Mouse (Mus musculus) embryonic facial prominence, embryonic 15.5 days (tissue): ENCODE results near the gene Ccdc189. TPM values are rescaled to one million over a fixed set of nuclear protein-coding genes. Genes with fewer than 3 reads are reported as not detected.
A peak's percentile ranks its signal among the peaks of the same experiment; 100 is the strongest.

ENCODE experiments used
- ATAC-seq: fragments of 200-750 bp; cut with Nextera tagmentation; 2 replicates; pipeline ENCODE4 v1.8.0; 2017; ENCODE audit warnings: low read depth, moderate TSS enrichment; ENCODE audit not compliant: insufficient number of reproducible peaks, low FRiP score, low TSS enrichment
- H3K27ac ChIP-seq: fragments of 300-500 bp; sonication (generic); replicated peaks from 2 replicates; pipeline ENCODE4 v1.5.1; 2015; ENCODE audit warnings: mild to moderate bottlenecking, inconsistent platforms
- H3K27me3 ChIP-seq: fragments of 300-500 bp; sonication (generic); 2 replicates; pipeline ENCODE4 v1.6.1; 2015; ENCODE audit warnings: inconsistent platforms
- H3K36me3 ChIP-seq: fragments of 300-500 bp; sonication (generic); 2 replicates; pipeline ENCODE4 v1.6.1; 2015; ENCODE audit warnings: mild to moderate bottlenecking, inconsistent platforms
- H3K4me1 ChIP-seq: fragments of 300-500 bp; sonication (generic); 2 replicates; pipeline ENCODE4 v1.6.1; 2015; ENCODE audit warnings: inconsistent platforms
- H3K4me2 ChIP-seq: fragments of 300-500 bp; sonication (generic); replicated peaks from 2 replicates; pipeline ENCODE4 v1.6.1; 2015; ENCODE audit warnings: mild to moderate bottlenecking, inconsistent platforms
- H3K4me3 ChIP-seq: fragments of 300-500 bp; sonication (generic); replicated peaks from 2 replicates; pipeline ENCODE4 v1.5.1; 2015; ENCODE audit warnings: mild to moderate bottlenecking, inconsistent platforms
- H3K9ac ChIP-seq: fragments of 300-500 bp; sonication (generic); 2 replicates; pipeline ENCODE4 v1.6.1; 2015; ENCODE audit warnings: inconsistent platforms
- H3K9me3 ChIP-seq: fragments of 300-500 bp; sonication (generic); replicated peaks from 2 replicates; pipeline ENCODE4 v1.6.1; 2016; ENCODE audit warnings: inconsistent platforms
- WGBS: fragments of 180-500 bp; shearing (Covaris S2); methylation state at CpG from one replicate; pipeline ENCODE4 v1.1.7; 2015; 5-methylcytosine and 5-hydroxymethylcytosine counted together
- polyA plus RNA-seq: library from polyadenylated mRNA; unstranded; fragments of >200 nt; fragmentation: Nextera tagmentation; extraction: Ambion mirVana; gene quantifications from 2 replicates; pipeline ENCODE4 v1.2.1, GENCODE M21; 2015

The Ccdc189 gene
- polyA plus RNA-seq, 1 experiment from 2014 or later = 29.0 TPM

DNA sequence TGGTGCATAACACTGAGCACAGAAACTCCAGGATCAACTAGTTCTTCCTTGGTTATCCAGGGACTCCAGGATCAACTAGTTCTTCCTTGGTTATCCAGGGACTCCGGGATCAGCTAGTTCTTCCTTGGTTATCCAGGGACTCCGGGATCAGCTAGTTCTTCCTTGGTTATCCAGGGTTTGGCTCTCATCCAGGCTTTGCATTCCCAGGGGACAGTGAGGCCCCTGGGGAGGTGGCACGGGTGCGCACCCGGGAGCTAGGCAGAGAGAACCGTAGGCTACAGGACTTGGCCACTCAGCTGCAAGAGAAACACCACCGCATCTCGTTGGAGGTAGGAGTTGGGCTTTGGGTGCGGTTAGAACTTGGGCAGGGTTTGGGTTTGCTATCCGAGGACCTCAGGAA, 2.7 kb upstream of the Ccdc189 start:
- no peak overlapping the region for H3K4me2 ChIP-seq
- ATAC-seq = no peak
- H3K9me3 ChIP-seq = no peaks in the 10 kb centered on the region
- no peak overlapping the region for H3K9ac ChIP-seq
- H3K27ac ChIP-seq = no peak overlapping the region
- H3K27me3 ChIP-seq = no peaks in the 10 kb centered on the region
- H3K4me3 ChIP-seq = no peak overlapping the region
- H3K4me1 ChIP-seq = peaks cover 19% of the 10 kb centered on the region
- H3K36me3 ChIP-seq = peaks cover 64% of the 10 kb centered on the region
- 92% methylated on average over 10 of the region's 10 CpGs for WGBS

DNA sequence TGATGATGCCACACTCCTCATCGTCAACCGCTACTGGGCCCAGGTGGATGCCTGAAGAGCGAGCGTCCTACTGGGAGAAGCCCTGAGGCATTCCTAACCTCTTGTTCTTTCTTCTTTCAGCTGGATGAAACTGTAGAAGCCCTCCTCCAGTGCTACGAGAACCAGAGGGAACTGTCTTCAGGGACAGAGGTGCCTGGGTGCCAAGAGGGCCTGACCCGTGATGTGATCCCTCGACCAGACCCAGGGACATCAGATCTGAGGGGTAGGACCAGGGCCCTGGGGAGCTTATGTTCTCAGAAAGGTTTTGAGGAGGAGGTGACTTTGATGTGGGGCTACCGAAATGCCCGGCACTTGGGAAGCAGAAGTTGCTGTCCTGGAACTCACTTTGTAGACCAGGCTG, 1.2 kb upstream of the Ccdc189 start:
- Histone ChIP-seq H3K27me3 (no peaks in the 10 kb centered on the region), H3K9ac (0 out of 2 replicates have a peak overlapping the region, but pooled peaks have one; percentile 90), H3K4me1 (peaks cover 19% of the 10 kb centered on the region), H3K9me3 (no peaks in the 10 kb centered on the region), H3K4me2 (peak overlapping the region; percentile 94), H3K4me3 (peak overlapping the region; percentile 95), H3K36me3 (peaks cover 50% of the 10 kb centered on the region), H3K27ac (no peak overlapping the region)
- no peak for ATAC-seq
- 84% methylated on average over 9 of the region's 9 CpGs for WGBS

DNA sequence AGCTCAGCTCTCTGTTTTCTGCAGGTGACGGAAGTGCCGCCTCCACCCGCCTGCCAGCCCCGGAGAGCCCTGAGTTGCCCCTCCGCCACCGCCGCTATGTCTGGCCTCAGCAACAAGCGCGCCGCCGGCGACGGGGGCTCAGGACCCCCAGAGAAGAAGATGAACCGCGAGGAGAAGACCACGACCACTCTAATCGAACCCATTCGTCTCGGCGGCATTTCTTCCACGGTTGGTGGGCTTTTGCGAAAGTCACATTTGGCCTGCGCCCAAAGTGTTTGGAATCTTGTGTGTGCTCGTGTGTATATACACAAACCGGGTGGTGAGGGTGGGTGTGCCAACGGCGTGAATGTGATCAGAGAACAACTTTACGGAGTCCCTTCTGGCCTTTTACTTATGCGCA, 506 bp upstream of the Ccdc189 start:
- 4% methylated on average over 29 of the region's 29 CpGs for WGBS
- H3K4me3 ChIP-seq = peak overlapping the region; percentile 95
- ATAC-seq = peak; percentile 0; the same call in 1 of the 2 replicates
- peaks cover 19% of the 10 kb centered on the region for H3K4me1 ChIP-seq
- H3K4me2 ChIP-seq = peak overlapping the region; percentile 94
- peaks cover 48% of the 10 kb centered on the region for H3K36me3 ChIP-seq
- H3K9ac ChIP-seq = peak overlapping the region; percentile 90
- no peaks in the 10 kb centered on the region for H3K9me3 ChIP-seq
- H3K27me3 ChIP-seq = no peaks in the 10 kb centered on the region
- peak overlapping the region; percentile 87; the same call in 1 of the 2 replicates for H3K27ac ChIP-seq

DNA sequence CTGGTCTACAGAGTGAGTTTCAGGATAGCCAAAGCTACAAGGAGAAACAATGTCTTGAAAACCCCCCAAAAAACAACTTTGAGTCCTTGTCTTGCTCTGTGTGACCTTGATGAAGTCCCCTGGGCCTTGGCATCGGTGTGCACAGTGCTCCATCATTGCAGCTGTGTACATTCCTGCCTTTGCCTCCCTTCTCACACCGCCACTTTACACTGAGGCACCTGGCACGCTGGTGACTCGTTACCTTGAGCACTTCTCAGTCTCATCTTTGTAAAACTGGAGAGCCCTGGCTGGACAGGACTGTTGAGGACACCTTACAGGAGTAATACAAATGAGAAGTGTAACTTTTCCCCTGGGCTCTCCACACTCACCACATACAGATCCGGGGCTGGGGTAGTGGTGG, 1.2 kb downstream of the Ccdc189 start:
- 63% methylated on average over 5 of the region's 5 CpGs for whole genome bisulfite sequencing
- H3K9ac ChIP-seq = no peak overlapping the region
- H3K4me3 ChIP-seq = peak overlapping the region; percentile 95
- peaks cover 48% of the 10 kb centered on the region for H3K36me3 ChIP-seq
- H3K27ac ChIP-seq = no peak overlapping the region
- ATAC-seq = no peak
- peak overlapping the region; percentile 94 for H3K4me2 ChIP-seq
- no peaks in the 10 kb centered on the region for H3K9me3 ChIP-seq
- H3K4me1 ChIP-seq = peaks cover 19% of the 10 kb centered on the region
- no peaks in the 10 kb centered on the region for H3K27me3 ChIP-seq

DNA sequence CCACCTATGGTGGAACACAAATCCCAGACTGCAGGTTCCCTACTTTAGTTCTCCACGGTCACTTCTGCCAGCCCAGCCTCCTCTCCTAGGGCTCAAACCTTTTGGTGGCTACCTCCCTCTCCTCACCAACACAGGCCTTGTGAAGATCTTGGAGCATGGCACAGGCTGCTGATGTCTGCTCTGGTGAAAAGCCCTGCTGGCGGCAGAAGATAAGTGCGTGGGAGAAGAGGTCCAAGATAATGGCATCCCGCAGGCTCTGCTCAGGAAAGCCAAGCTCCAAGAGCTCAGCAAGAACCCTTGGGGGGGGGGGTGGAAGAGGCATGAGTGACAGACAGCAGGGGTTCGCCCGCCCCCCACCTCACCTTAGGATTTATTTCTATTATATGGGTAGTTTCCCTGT, 2.2 kb downstream of the Ccdc189 start:
- Histone ChIP-seq H3K9me3 (no peaks in the 10 kb centered on the region), H3K4me3 (no peak overlapping the region), H3K27ac (no peak overlapping the region), H3K4me2 (no peak overlapping the region), H3K36me3 (peaks cover 47% of the 10 kb centered on the region), H3K9ac (no peak overlapping the region), H3K27me3 (no peaks in the 10 kb centered on the region), H3K4me1 (peaks cover 19% of the 10 kb centered on the region)
- ATAC-seq = no peak
- 93% methylated on average over 6 of the region's 6 CpGs for WGBS

DNA sequence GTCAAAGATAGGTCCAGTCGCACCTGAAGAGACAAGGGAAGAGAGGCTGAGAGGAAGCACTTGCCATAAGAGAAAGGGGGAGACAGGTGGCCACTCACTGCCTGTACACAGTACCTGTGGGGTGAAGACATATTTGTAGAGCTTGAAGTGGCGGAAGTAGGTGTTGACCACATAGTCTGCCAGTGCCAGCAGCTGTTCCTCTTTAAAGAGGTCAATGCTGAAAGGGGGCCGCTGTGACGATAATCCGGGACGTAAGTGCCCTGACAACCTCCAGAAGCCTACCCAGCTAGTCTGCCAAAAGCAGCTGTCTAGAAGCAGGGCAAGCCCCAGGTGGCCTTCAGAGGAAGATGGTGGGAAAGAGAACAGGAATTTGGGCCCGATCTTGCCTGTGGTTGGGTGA, 3.4 kb downstream of the Ccdc189 start:
- Histone ChIP-seq H3K36me3 (peaks cover 47% of the 10 kb centered on the region), H3K4me2 (no peak overlapping the region), H3K9ac (no peak overlapping the region), H3K4me1 (peaks cover 19% of the 10 kb centered on the region), H3K9me3 (no peaks in the 10 kb centered on the region), H3K4me3 (no peak overlapping the region), H3K27ac (no peak overlapping the region), H3K27me3 (no peaks in the 10 kb centered on the region)
- ATAC-seq = no peak
- WGBS = 84% methylated on average over 7 of the region's 7 CpGs

DNA sequence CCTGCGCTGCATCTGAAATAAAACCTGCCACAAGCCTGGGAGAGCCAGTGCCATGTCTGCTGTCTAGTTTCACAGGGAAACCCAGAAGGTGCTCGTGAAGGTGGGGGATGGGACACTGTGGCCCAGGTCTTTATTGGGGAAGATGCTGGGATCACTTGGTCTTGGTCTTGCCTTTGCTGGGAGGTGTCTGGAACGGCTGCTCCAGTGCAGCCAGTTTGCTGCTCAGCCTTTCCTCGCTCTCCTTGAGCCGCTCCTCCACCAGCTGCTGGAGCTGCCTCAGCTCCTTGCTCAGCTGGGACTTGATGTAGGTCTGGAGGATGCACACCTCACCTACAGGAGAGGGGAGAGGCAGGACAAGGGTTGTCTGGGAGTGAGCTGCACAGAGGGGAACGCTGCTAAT, 5.1 kb downstream of the Ccdc189 start:
- H3K4me1 ChIP-seq = peaks cover 10% of the 10 kb centered on the region
- H3K9ac ChIP-seq = no peak overlapping the region
- WGBS = 94% methylated on average over 6 of the region's 6 CpGs
- peaks cover 59% of the 10 kb centered on the region for H3K36me3 ChIP-seq
- no peaks in the 10 kb centered on the region for H3K9me3 ChIP-seq
- H3K27me3 ChIP-seq = no peaks in the 10 kb centered on the region
- no peak overlapping the region for H3K4me2 ChIP-seq
- no peak overlapping the region for H3K4me3 ChIP-seq
- ATAC-seq = no peak
- no peak overlapping the region for H3K27ac ChIP-seq

DNA sequence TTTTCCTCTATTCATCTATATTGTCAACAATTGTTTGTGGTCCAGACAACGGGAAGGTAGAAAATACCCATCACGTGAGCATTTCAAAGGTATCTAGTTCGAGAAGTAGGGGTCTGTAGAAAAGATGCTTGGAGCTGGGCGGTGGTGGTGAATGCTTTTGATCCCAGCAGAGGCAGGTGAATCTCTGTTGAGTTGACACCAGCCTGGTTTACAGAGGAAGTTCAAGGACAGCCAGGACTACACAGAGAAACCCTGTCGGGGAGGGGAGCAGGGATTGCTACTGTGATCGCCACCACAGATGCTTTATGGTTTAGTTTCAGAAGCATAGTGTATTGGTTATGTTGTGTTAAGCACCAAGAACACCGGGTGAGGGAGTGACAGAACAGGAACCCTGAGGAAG, 14.3 kb downstream of the Ccdc189 start:
- Histone ChIP-seq H3K27ac (0 out of 2 replicates have a peak overlapping the region, but pooled peaks have one; percentile 55), H3K27me3 (no peaks in the 10 kb centered on the region), H3K4me2 (peak overlapping the region; percentile 95), H3K4me3 (peak overlapping the region; percentile 77), H3K9ac (peak overlapping the region; percentile 82), H3K9me3 (no peaks in the 10 kb centered on the region), H3K4me1 (peaks cover 24% of the 10 kb centered on the region), H3K36me3 (peaks cover 21% of the 10 kb centered on the region)
- no peak for ATAC-seq
- WGBS = 17% methylated on average over 7 of the region's 7 CpGs

DNA sequence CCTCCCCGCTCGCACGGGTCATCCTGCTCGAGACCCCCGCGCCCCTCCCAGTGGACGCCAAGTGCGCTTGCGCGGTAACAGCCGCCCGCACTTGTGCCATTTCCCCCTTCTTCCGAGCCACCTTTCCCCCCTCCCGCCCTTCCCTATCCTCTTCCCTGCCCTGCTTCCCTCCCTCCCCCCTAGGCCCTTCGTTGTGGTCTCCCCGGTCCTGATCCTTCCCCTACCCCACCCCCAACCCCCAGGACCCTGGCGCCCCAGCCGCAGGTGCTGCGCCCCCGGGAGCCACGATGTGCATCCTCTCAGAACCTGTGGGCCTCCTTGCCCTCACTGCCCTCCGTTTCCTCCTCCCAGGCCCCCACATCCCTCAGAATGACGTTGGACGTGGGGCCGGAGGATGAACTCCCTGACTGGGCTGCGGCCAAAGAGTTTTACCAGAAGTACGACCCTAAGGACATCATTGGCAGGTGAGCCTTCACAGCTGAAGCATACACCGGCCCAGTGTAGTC, 14.8 kb downstream of the Ccdc189 start:
- H3K27me3 ChIP-seq = no peaks in the 10 kb centered on the region
- H3K27ac ChIP-seq = peak overlapping the region; percentile 55; the same call in 1 of the 2 replicates
- peak overlapping the region; percentile 82 for H3K9ac ChIP-seq
- H3K4me3 ChIP-seq = peak overlapping the region; percentile 77
- peak overlapping the region; percentile 95 for H3K4me2 ChIP-seq
- H3K4me1 ChIP-seq = peaks cover 24% of the 10 kb centered on the region
- no peak; the same call in 1 of the 2 replicates for ATAC-seq
- peaks cover 20% of the 10 kb centered on the region for H3K36me3 ChIP-seq
- under 1% methylated on average over 27 of the region's 28 CpGs for WGBS
- H3K9me3 ChIP-seq = no peaks in the 10 kb centered on the region

DNA sequence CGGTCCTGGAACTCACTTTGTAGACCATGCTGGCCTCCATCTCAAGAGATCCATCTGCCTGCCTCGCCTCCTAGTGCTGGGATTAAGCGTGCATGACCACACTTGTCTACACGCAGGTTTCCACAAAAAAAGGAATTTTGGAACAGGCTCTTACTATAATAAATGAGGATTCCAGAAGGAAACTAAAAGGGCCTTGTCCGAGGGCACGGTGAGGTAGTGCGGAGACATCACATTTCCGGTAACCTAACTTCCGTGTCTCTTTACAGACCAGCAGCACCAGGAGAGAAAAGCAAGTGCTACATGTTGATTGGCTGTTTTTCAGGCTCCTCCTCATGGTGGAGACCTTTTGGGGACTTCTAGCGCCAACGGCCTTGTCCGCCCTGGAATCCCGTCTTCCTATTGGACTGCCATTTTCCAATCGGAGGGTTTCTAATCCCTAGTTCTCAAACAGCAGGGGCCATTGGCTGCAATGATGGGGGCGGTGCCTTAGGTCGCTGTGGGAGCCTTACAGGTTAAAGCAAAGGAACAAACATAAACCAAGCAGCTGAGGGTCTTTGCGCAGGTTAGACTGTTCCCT, 15.4 kb downstream of the Ccdc189 start, which contains the start of gene Phkg2:
Gene Phkg2, plus strand, starts transcription at position 446 of the 577 bp plus-strand sequence.
- under 1% methylated on average over 17 of the region's 17 CpGs for WGBS
- Histone ChIP-seq H3K4me2 (peak within 1 kb of the TSS; percentile 95), H3K4me3 (peak within 1 kb of the TSS; percentile 77), H3K9ac (peak within 1 kb of the TSS; percentile 82), H3K27me3 (no peaks in the 10 kb centered on the region), H3K36me3 (peaks cover 14% of the 10 kb centered on the region), H3K9me3 (no peaks in the 10 kb centered on the region), H3K27ac (peak within 1 kb of the TSS; percentile 80), H3K4me1 (peaks cover 24% of the 10 kb centered on the region)
- peak; percentile 97 for ATAC-seq

DNA sequence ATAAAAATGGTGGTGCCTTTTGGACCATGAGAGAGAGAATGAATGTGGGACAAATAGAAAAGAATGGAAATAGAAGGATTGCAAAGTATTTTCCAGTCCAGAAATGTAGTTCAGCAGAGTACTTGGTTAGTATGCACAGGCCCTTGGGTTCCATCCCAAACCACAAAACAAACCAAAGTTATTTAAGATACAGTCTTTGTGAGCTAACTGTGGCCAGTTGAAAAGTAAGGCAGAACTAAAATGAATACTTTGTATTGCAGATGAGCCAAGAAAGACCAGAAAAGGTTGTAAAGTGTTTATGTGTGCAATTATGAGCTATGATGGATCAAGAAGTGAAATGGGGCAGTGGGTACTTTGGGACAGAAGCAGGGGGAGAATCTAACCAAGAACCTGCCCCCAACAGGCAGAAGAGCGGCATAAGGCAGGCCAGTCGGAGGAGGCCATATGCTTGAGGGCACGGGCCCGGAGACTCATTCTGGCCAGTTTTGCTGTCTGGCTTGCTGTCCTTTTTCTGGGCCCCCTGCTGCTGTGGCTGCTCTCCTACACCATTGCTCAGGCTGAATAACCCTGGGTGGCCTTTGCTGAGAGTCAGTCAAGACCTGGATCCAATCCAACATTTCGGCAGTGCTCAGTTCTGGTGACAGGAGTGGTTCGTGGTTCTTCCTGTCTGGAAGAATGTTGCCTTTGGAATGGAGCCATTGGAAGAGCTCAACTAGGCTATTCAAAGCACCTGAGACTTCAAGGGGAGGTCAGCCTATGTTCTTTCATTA, 23.8 kb downstream of the Ccdc189 start:
- H3K9ac ChIP-seq = no peak overlapping the region
- no peak overlapping the region for H3K4me3 ChIP-seq
- H3K36me3 ChIP-seq = peaks cover 55% of the 10 kb centered on the region
- H3K4me2 ChIP-seq = no peak overlapping the region
- H3K27me3 ChIP-seq = no peaks in the 10 kb centered on the region
- peak overlapping the region; percentile 45; the same call in 1 of the 2 replicates for H3K27ac ChIP-seq
- ATAC-seq = peak; percentile 47; the same call in 1 of the 2 replicates
- 71% methylated on average over 6 of the region's 6 CpGs for WGBS
- H3K9me3 ChIP-seq = no peaks in the 10 kb centered on the region
- H3K4me1 ChIP-seq = 0 out of 2 replicates have a peak, but pooled peaks cover 5% of the 10 kb centered on the region
